Mouse (Mus musculus) hindlimb bud, embryonic 11.5 days (tissue): ENCODE results near the gene Hrh1.

ENCODE experiments used
- DNase-seq: peaks from one replicate; pipeline ENCODE4 v3.0.0-alpha.2; 2012; ENCODE audit warnings: low read depth, low spot score; ENCODE audit errors: extremely low spot score

The Hrh1 gene

DNA sequence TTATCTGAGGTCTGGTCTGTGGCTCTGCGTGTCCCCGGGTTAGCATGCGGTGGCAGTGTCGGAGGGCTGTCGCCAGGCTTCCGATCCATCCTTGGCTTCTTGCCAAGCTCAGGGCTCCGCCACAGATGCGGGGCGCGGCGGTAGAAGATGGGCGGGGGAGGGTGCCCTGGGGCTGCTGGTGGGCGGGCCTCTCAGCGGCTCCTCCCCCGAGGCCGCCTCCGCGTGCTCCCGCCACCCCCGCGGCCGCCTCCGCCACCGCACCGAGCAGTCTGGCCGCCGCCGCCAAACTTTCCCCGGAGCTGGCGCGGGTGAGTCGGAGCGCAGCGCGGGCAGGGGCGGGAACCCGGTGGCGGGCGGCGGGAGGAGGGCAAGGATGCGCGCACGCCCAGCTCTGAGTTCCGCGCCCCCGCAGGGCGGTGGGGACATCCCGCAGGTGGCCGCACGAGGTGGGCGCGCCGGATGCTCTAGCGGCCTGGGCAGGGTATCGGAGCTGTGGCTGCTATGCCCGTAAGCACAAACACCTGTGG is at the start of gene Hrh1:
Gene Hrh1, plus strand, starts transcription at position 246 of the 527 bp plus-strand sequence.
- DNase-seq: no peak

GRCm38 (mm10) chr6:114354635-114355034 is 43.1 kb upstream of the Hrh1 start:
- no peak for DNase-seq

- no peak for DNase-seq
These were observed 39.6 kb upstream of the Hrh1 start for GRCm38 (mm10) chr6:114358171-114358570.

- DNase-seq: no peak
These were observed 35.4 kb upstream of the Hrh1 start for GRCm38 (mm10) chr6:114362355-114362754.

GRCm38 (mm10) chr6:114363740-114364139 is 34.0 kb upstream of the Hrh1 start:
- DNase-seq: no peak

- no peak for DNase-seq
These were observed 33.0 kb upstream of the Hrh1 start for GRCm38 (mm10) chr6:114364734-114365133.

GRCm38 (mm10) chr6:114366191-114366590 is 31.5 kb upstream of the Hrh1 start:
- no peak for DNase-seq

- DNase-seq: no peak
These were observed 30.1 kb upstream of the Hrh1 start for GRCm38 (mm10) chr6:114367681-114368080.

DNA sequence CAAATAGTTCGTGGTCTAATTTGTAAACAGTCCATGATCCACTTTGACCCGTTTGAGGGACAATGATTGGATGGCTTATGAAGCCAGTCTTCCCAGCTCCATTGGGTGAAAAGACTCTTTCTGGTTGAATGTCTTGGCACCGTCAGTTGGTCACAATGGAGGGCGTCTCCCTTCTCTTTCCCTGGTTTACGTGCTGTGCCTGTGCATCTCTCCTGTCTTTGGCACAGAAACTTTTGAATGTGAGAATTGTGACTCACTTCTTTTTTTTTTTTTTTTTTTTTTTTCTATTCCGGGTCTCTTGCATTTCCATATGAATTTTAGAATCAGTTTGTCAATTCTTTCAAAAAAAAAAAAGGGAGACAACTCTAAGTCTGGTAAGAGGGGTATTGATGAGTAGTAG is 29.5 kb upstream of the Hrh1 start:
- no peak for DNase-seq

GRCm38 (mm10) chr6:114372741-114373140 is 25.0 kb upstream of the Hrh1 start:
- DNase-seq: no peak

GRCm38 (mm10) chr6:114380872-114381271 is 16.9 kb upstream of the Hrh1 start:
- DNase-seq: no peak

GRCm38 (mm10) chr6:114387320-114387719 is 10.4 kb upstream of the Hrh1 start:
- DNase-seq: no peak

- no peak for DNase-seq
These were observed 9.9 kb upstream of the Hrh1 start for GRCm38 (mm10) chr6:114387855-114388254.

DNA sequence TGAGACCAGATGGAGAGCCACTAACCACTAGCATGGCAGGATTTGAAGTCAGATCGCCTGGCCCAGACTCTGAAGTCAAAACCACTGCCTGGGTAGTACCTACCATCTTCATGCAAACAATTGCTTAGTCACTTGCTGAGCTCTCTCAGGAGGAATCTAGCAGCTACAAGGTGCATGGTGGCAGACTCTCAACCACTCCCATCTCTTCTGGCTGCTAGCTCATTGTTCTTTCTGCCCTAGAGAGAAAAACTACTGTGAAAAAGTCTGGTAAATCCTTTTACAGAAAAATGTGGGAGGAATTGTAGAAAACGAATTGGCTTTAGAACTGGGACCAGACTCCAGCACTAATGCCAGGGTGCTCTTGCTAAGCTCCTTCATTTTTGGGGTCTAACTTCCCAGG is 7.6 kb upstream of the Hrh1 start:
- no peak for DNase-seq

DNA sequence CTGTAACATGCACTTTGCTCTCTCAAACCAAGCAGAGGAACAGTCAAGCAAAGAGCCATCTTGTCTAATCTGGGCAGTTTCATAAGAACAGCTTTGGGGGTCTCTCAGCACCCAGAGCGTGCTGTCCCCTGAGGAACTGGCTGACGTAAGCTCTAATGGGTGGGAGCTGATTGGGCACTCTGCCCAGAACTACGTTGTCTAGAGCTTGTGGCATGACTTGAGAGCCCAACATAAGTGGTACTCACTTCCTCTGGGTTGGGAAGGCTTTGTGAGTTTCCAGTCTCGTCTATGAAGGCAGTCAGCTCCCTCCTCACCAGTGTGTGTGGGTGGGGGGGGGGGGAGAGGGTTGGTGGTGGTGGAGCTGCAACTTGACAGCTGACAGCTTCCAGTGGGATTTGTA is 2.8 kb upstream of the Hrh1 start:
- no peak for DNase-seq

GRCm38 (mm10) chr6:114396605-114397004 is 1.1 kb upstream of the Hrh1 start:
- DNase-seq: no peak

- DNase-seq: no peak
These were observed 456 bp upstream of the Hrh1 start for GRCm38 (mm10) chr6:114397280-114397679.

- no peak for DNase-seq
These were observed 890 bp downstream of the Hrh1 start for GRCm38 (mm10) chr6:114398626-114399025.

DNA sequence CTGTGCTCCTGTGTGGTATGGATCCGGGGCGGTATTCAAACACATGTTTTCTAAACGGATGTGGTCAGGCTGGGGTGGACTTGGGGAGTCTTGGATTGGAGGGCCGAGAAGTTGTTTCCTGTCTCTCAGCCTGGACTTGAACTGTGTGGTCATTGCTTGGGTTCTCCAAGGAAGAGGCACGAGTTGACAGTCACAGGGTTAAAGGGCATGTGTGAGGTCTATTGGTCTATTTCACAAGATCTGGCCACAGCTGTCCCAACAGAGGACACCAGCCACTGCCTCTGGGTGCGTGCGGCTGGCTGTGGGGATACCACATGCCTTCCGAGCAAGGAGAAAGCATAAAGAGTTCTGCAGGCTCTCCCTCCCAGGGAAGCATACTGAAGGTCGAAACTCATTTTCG is 2.7 kb downstream of the Hrh1 start:
- DNase-seq: no peak

DNA sequence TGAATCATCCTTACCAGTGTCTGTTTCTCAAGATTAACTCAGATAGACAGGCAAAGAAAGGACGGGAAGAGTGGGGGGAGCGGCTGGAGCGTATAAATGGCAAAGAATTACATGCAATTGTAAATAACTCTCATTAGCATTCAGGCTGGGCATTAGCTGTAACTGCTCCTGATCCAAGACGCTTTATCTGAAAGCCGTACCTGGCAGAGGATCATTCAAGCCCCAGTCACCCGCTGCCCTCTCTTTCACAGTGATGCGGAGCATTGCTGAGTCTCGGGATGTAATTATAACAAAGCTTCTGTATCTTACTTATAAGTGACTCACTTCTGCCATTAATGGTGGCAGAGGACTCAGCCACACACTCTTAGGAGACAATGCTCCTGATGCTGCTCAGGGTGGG is 3.1 kb downstream of the Hrh1 start:
- DNase-seq: no peak

DNA sequence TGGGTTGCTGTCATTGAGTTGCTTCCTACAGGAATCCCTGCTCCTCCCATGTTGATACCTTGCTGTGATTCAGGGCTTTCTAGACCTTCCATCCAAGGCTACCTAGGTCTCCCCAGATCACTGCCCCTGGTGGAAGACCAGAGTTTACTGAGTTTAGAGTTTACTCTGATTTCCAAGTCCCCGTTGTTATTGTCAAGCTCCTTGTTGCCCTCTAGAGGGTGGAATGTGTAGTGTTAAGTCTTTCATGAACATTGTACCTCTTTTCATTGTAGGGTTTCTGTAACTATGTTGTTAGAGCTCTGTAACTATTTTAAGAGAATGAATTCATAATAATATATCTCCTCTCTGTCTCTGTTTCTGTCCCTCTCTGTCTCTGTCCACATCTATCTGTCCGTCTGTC is 4.4 kb downstream of the Hrh1 start:
- DNase-seq: no peak

- no peak for DNase-seq
These were observed 5.9 kb downstream of the Hrh1 start for GRCm38 (mm10) chr6:114403632-114404031.

DNA sequence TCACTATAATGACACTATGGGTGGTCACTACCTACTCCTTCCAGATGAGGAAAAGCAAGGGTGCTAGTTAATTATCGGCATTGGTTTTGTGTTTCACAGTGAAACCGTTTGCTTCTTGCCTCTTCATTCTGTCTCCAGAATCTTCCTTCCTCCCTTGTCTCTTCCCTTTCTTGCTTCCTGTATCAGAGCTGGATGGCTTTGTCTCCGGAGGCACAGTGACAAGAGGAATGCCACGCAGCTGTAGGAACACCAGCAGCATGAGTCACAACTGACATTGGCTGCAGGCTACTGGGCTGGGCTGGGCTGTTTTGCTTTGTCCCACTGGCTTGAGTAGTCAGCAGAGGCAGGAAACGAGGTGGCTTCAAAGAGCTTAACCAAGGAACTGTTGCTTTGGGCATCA is 6.4 kb downstream of the Hrh1 start:
- DNase-seq: no peak
